Mouse (Mus musculus): ENCODE measurements around the gene Clec2d. TPM values are rescaled to one million over a fixed set of nuclear protein-coding genes. Genes with fewer than 3 reads are reported as not detected.
"Not testable (repeated sequence)": the region's sequence is repeated elsewhere in the genome, so short reads cannot be mapped to it uniquely, and the experiment has no call there.

Gene Clec2d
- polyA plus RNA-seq, 1 experiment: 14.9 TPM

GRCm38 (mm10) chr6:129181683-129182082 lies 1.3 kb downstream of the Clec2d start:
- H3K4me1 ChIP-seq (ENCODE audit: control insufficient read depth, insufficient read depth, low read length): no peaks in the 10 kb centered on the region
- DNase-seq: no peak
- H3K27me3 ChIP-seq (ENCODE audit: control insufficient read depth, insufficient read depth, low read length): no peaks in the 10 kb centered on the region
- H3K4me3 ChIP-seq (replicated peaks; ENCODE audit: insufficient read depth, low read depth, low read length): no peak overlapping the region
- H3K27ac ChIP-seq (ENCODE audit: insufficient read depth, low read length): no peak overlapping the region
- TF ChIP-seq POLR2A (IDR thresholded peaks at IDR 0.05; ENCODE audit: borderline replicate concordance, insufficient read depth, low read length) (no peak), CTCF (IDR thresholded peaks at IDR 0.05; ENCODE audit: borderline replicate concordance, insufficient read depth, low read depth, low read length) (no peak)

DNA sequence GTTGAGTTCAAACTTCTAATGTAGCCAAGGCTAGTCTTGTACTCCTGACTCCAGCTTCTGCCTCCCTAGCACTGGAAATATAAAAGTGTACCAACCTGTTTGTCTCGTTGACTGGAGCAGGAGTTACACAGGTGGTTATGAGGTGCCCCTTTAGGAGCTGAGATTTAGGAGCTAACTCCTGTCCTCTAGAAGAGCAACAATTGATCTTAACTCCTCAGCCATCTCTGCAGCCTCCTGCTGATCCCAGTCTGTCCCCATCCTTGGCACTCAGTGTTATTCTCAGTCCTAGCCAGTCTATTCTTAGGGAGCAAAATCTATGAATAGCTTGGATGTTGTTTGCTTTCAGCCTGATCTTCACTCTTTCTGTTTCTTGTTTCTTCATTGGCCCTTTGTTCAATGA lies 2.1 kb downstream of the Clec2d start:
- WGBS: 77% methylated on average over 1 of the region's 1 CpGs
- Histone ChIP-seq H3K4me1 (ENCODE audit: control insufficient read depth, insufficient read depth, low read length) (no peaks in the 10 kb centered on the region), H3K27me3 (ENCODE audit: control insufficient read depth, insufficient read depth, low read length) (no peaks in the 10 kb centered on the region), H3K4me3 (replicated peaks; ENCODE audit: insufficient read depth, low read depth, low read length) (peak overlapping the region; percentile 21), H3K27ac (ENCODE audit: insufficient read depth, low read length) (no peak overlapping the region)
- TF ChIP-seq POLR2A (IDR thresholded peaks at IDR 0.05; ENCODE audit: borderline replicate concordance, insufficient read depth, low read length) (no peak), CTCF (IDR thresholded peaks at IDR 0.05; ENCODE audit: borderline replicate concordance, insufficient read depth, low read depth, low read length) (no peak)
- DNase-seq: no peak

GRCm38 (mm10) chr6:129184001-129184400 lies 3.6 kb downstream of the Clec2d start:
- not testable (repeated sequence) for H3K4me1 ChIP-seq (ENCODE audit: control insufficient read depth, insufficient read depth, low read length); H3K4me3 ChIP-seq (replicated peaks; ENCODE audit: insufficient read depth, low read depth, low read length); H3K27me3 ChIP-seq (ENCODE audit: control insufficient read depth, insufficient read depth, low read length); DNase-seq; H3K27ac ChIP-seq (ENCODE audit: insufficient read depth, low read length)
- WGBS: 84% methylated on average over 4 of the region's 4 CpGs

GRCm38 (mm10) chr6:129184788-129185187 lies 4.4 kb downstream of the Clec2d start:
- Histone ChIP-seq H3K4me3 (replicated peaks; ENCODE audit: insufficient read depth, low read depth, low read length) (no peak overlapping the region), H3K4me1 (ENCODE audit: control insufficient read depth, insufficient read depth, low read length) (no peaks in the 10 kb centered on the region), H3K27ac (ENCODE audit: insufficient read depth, low read length) (no peak overlapping the region), H3K27me3 (ENCODE audit: control insufficient read depth, insufficient read depth, low read length) (no peaks in the 10 kb centered on the region)
- 87% methylated on average over 5 of the region's 5 CpGs for WGBS
- no peak for DNase-seq
- no peak for TF ChIP-seq CTCF (IDR thresholded peaks at IDR 0.05; ENCODE audit: borderline replicate concordance, insufficient read depth, low read depth, low read length)
- TF ChIP-seq POLR2A (IDR thresholded peaks at IDR 0.05; ENCODE audit: borderline replicate concordance, insufficient read depth, low read length): no peak

DNA sequence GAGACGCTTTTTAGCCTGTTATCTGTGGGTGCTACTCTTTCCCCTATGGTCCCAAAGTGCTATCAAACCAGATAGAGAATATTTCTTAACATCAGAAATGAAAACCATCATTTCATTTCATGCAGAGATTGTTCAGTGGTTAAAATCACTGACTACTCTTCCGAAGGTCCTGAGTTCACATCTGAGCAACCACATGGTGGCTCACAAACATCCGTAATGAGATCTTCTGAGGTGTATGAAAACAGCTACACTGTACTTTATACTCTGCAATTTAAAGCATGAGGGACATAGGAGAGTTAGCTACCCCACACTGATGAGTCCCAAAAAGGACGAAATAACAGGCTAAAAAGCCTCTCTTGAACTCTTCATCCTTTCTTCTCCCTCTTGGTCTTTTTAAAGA lies 5.6 kb downstream of the Clec2d start:
- no peak for DNase-seq
- Histone ChIP-seq H3K27ac (ENCODE audit: insufficient read depth, low read length) (no peak overlapping the region), H3K4me3 (replicated peaks; ENCODE audit: insufficient read depth, low read depth, low read length) (no peak overlapping the region), H3K27me3 (ENCODE audit: control insufficient read depth, insufficient read depth, low read length) (no peaks in the 10 kb centered on the region), H3K4me1 (ENCODE audit: control insufficient read depth, insufficient read depth, low read length) (no peaks in the 10 kb centered on the region)
- no peak for TF ChIP-seq CTCF (IDR thresholded peaks at IDR 0.05; ENCODE audit: borderline replicate concordance, insufficient read depth, low read depth, low read length)
- TF ChIP-seq POLR2A (IDR thresholded peaks at IDR 0.05; ENCODE audit: borderline replicate concordance, insufficient read depth, low read length): no peak
- WGBS: 85% methylated on average over 4 of the region's 4 CpGs

DNA sequence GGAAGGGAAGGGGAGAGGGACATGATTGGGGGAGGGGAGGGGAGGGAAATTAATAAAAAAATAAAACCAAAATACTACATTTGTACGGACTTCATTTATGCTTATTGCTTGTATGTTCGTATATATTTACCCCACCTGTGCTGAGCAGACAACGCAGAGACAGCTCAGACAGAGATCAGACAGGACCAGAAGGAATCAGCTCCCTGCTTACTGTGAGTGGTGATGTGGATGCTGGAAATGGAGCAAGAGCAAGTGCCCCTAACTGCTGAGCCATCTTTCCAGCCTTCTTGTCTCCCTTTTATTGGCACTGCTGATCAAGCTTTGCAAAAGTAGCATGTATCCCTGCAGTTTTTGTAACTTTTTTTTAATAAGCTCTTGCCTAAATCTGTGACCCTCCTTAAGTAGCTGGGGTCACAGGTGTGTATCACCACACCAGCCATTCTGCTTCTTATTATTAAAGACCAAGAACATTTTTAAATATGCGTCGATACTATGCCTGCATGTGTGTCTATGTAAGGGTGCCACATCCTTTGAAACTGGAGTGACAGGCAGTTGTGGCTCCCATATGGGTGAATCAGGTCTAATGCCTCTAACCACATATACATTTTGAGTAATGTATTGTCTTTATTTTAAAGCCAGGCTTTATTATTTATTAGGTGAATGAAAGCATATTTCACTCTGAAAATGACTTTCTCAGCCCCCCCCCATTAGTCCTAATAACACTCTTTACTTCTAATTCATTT lies 6.2 kb downstream of the Clec2d start:
- Histone ChIP-seq H3K4me3 (replicated peaks; ENCODE audit: insufficient read depth, low read depth, low read length) (no peak overlapping the region), H3K27me3 (ENCODE audit: control insufficient read depth, insufficient read depth, low read length) (no peaks in the 10 kb centered on the region), H3K27ac (ENCODE audit: insufficient read depth, low read length) (no peak overlapping the region), H3K4me1 (ENCODE audit: control insufficient read depth, insufficient read depth, low read length) (no peaks in the 10 kb centered on the region)
- 93% methylated on average over 5 of the region's 5 CpGs for WGBS
- DNase-seq: no peak
- TF ChIP-seq POLR2A (IDR thresholded peaks at IDR 0.05; ENCODE audit: borderline replicate concordance, insufficient read depth, low read length): no peak
- TF ChIP-seq CTCF (IDR thresholded peaks at IDR 0.05; ENCODE audit: borderline replicate concordance, insufficient read depth, low read depth, low read length): no peak

- no peaks in the 10 kb centered on the region for H3K27me3 ChIP-seq (ENCODE audit: control insufficient read depth, insufficient read depth, low read length)
- DNase-seq: no peak
- TF ChIP-seq CTCF (IDR thresholded peaks at IDR 0.05; ENCODE audit: borderline replicate concordance, insufficient read depth, low read depth, low read length): no peak
- TF ChIP-seq POLR2A (IDR thresholded peaks at IDR 0.05; ENCODE audit: borderline replicate concordance, insufficient read depth, low read length): no peak
- H3K4me1 ChIP-seq (ENCODE audit: control insufficient read depth, insufficient read depth, low read length): no peaks in the 10 kb centered on the region
- H3K27ac ChIP-seq (ENCODE audit: insufficient read depth, low read length): no peak overlapping the region
- no peak overlapping the region for H3K4me3 ChIP-seq (replicated peaks; ENCODE audit: insufficient read depth, low read depth, low read length)
Measured at GRCm38 (mm10) chr6:129187200-129187651, 6.8 kb downstream of the Clec2d start.

DNA sequence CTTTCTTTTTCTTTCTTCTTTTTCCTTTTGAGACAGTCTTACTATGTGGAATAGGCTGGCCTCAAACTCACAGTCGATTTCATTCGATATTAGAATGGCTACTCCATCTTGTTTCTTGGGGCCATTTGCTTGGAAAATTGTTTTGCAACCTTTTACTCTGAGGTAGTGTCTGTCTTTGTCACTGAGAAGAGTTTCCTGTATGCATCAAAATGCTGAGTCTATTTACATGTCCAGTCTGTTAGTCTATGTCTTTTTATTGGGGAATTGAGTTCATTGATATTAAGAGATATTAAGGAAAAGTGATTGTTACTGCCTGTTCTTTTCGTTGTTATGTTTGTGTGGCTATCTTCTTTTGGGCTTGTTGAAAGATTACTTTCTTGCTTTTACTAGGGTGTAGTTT lies 7.4 kb downstream of the Clec2d start:
- not testable (repeated sequence) for H3K27ac ChIP-seq (ENCODE audit: insufficient read depth, low read length); DNase-seq
- WGBS: 89% methylated on average over 3 of the region's 3 CpGs

More for the DNA sequence above, 7.4 kb downstream of the Clec2d start:
- not testable (repeated sequence) for H3K4me3 ChIP-seq (replicated peaks; ENCODE audit: insufficient read depth, low read depth, low read length); H3K27me3 ChIP-seq (ENCODE audit: control insufficient read depth, insufficient read depth, low read length); H3K4me1 ChIP-seq (ENCODE audit: control insufficient read depth, insufficient read depth, low read length)

Data from cerebellum, adult 2 months (tissue).